Mouse (Mus musculus) ES-E14 (cell line): ENCODE data around the gene Macrod1.
"Not testable (repeated sequence)": the region's sequence is repeated elsewhere in the genome, so short reads cannot be mapped to it uniquely, and the experiment has no call there.

Experiments used
- CHD2 ChIP-seq: IDR thresholded peaks from 2 replicates; pipeline ENCODE4 v1.6.1; 2014; ENCODE audit warnings: mild to moderate bottlenecking, low read depth, low read length, inconsistent platforms
- HCFC1 ChIP-seq: IDR thresholded peaks from 2 replicates; pipeline ENCODE4 v1.6.1; 2012; ENCODE audit warnings: low read length, inconsistent platforms, borderline replicate concordance; ENCODE audit not compliant: insufficient read depth
- ZC3H11A ChIP-seq: IDR thresholded peaks from 2 replicates; pipeline ENCODE4 v1.6.1; 2012; ENCODE audit warnings: low read depth, mild to moderate bottlenecking, inconsistent platforms, low read length, borderline replicate concordance

- TF ChIP-seq ZC3H11A, CHD2, HCFC1: not testable (repeated sequence)
Measured at GRCm38 (mm10) chr19:7075336-7075735, 18.7 kb downstream of the Macrod1 start.
